Mouse (Mus musculus): ENCODE data around the gene Ccdc58. TPM values are rescaled to one million over a fixed set of nuclear protein-coding genes. Genes with fewer than 3 reads are reported as not detected.
"Not testable (repeated sequence)": the region's sequence is repeated elsewhere in the genome, so short reads cannot be mapped to it uniquely, and the experiment has no call there.

Ccdc58 gene
- 85.6 and 95.9 TPM in 2 replicates for polyA plus RNA-seq (2011; ENCODE audit: insufficient read length, low read depth, missing spikeins)

DNA sequence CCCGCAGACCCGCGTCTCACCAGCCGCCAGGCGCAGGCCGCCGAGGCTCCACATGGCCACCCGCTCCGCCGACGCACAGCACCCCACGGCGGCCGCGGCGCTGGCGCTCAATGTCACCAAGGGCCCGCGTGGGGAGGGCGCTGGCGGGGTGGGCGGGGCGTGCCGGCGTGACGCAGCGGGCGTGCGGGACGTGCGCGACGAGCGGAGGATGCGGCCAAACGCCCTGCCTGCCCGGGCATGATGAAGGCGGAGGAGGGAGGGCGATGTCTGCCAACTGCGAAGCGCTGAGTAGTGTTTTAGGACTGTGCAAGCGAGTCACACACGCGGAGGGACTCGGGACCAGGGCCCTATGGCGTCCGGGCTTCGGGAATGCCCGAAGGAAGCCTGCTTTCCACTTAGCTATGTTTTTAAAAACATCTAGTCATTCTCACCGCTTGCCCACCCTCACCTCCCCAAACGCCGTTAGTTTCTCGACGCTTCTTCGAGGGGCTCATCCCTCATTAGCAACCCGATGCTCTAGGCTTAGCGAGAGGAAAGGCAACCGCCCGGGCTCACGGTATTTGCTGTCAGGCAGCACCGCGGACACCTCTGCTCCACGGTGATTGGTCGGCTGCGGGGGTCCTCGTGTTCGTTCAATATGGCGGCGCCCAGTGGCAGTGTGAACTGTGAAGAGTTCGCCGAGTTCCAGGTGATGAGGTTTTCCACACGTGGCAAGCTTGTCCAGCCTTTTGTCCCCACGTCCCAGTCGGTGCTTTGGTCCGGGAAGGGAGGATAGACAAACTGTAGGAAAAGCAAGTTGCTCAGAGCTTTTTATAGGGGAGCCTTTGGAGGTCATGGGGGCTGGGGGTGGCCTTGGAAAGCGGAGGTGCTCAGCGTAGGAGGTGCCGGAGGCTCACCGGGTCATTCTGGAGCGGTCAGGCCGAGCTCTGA, at the start of gene Ccdc58, which contains the start of gene Fam162a:
Gene Ccdc58 (plus strand): TSS at position 236 of the 930 bp plus-strand sequence.
Gene Fam162a (minus strand): TSS at position 145 of the 930 bp plus-strand sequence.
- TF ChIP-seq CTCF (IDR thresholded peaks at IDR 0.05; ENCODE audit: borderline replicate concordance, insufficient read depth, low read length) (no peak), POLR2A (IDR thresholded peaks at IDR 0.05; ENCODE audit: low read depth, low read length) (peak; percentile 98)
- Histone ChIP-seq H3K4me3 (ENCODE audit: insufficient read depth, low read length) (peak within 1 kb of the TSS; percentile 97), H3K27ac (ENCODE audit: insufficient read depth, low read length) (peak within 1 kb of the TSS; percentile 100), H3K4me1 (ENCODE audit: control insufficient read depth, insufficient read depth, low read length) (0 out of 2 replicates have a peak, but pooled peaks cover 5% of the 10 kb centered on the region)

DNA sequence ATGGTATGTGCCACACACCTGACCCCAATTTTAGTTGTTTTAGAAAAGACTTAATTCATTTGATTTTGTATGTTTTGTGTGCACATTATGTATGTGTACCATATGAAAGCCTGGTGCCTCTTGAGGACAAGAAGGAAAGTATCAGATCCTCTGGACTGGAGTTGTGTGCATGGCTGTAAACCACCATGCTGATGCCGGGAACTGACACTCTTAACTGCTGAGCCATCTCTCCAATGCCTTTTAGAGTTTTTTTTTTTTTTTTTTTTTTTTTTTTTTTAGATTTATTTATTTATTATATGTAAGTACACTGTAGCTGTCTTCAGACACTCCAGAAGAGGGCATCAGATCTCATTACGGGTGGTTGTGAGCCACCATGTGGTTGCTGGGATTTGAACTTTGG, 43.4 kb upstream of the Ccdc58 start:
- H3K4me1 ChIP-seq (ENCODE audit: control insufficient read depth, insufficient read depth, low read length); H3K27ac ChIP-seq (ENCODE audit: insufficient read depth, low read length); H3K4me3 ChIP-seq (ENCODE audit: insufficient read depth, low read length): not testable (repeated sequence)

DNA sequence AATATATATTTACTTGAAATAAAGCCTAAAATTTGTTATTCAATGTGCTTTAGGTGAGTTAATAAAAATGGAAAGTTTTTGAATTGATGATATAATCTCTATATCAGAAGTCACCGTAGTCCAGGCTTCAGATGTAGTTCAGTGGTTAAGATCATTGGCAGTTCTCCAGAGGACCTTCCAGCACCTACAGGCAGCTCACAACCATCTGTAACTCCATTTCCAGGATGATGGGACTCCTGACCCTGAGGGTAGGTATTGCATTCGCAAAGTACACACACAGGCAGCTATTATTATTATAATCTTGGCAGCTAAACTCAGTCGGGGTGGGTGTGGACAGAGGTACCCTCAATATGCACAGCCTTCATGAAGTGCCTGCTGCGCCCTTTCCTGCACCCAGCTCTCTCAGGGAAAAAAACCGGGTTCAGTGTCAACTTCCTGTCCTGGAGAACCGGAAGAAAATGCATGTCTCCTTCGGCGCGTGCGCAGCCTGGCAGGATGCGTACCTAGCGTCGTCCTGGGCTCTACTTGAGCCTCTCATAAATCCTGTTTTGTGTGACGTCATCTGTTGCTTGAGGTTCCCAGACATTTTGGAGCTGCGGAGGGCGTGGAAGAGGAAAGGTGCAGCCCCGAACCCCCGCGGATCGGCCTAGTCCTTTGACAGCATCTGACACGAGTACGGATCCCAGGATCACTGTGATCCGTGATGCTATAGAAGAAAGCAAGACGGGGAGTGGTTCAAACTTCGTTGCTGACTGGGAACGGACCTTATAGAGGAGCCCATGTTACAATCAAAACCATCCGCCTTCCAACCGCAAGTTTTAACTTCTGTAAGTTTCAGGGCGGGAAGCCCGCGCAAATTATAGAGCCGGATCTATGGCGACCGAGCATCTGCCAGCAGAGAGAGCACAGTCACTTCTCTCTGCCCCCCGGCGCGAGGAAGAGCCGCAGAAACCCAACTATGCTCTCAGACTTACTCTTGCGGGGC, 30.6 kb upstream of the Ccdc58 start, which contains the start of gene Wdr5b:
Gene Wdr5b (plus strand): TSS at position 551 of the 985 bp plus-strand sequence.
- 0 out of 2 replicates have a peak, but pooled peaks cover 2% of the 10 kb centered on the region for H3K4me1 ChIP-seq (ENCODE audit: control insufficient read depth, insufficient read depth, low read length)
- TF ChIP-seq CTCF (IDR thresholded peaks at IDR 0.05; ENCODE audit: borderline replicate concordance, insufficient read depth, low read length): no peak
- peak; percentile 59 for TF ChIP-seq POLR2A (IDR thresholded peaks at IDR 0.05; ENCODE audit: low read depth, low read length)
- peak within 1 kb of the TSS; percentile 59 for H3K27ac ChIP-seq (ENCODE audit: insufficient read depth, low read length)
- H3K4me3 ChIP-seq (ENCODE audit: insufficient read depth, low read length): peak within 1 kb of the TSS; percentile 60

DNA sequence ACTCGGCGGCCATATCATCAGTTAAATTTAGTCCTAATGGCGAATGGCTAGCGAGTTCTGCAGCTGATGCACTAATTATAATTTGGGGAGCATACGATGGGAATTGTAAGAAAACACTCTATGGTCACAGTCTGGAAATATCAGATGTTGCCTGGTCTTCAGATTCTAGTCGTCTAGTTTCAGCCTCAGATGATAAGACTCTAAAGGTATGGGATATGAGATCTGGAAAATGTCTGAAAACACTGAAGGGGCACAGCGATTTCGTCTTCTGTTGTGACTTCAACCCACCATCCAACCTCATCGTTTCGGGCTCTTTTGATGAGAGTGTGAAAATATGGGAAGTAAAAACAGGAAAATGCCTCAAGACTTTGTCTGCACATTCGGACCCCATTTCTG, 29.9 kb upstream of the Ccdc58 start:
- Histone ChIP-seq H3K4me3 (ENCODE audit: insufficient read depth, low read length) (peak overlapping the region; percentile 60), H3K27ac (ENCODE audit: insufficient read depth, low read length) (peak overlapping the region; percentile 59), H3K4me1 (ENCODE audit: control insufficient read depth, insufficient read depth, low read length) (0 out of 2 replicates have a peak, but pooled peaks cover 2% of the 10 kb centered on the region)
- TF ChIP-seq POLR2A (IDR thresholded peaks at IDR 0.05; ENCODE audit: low read depth, low read length): no peak; the same call in 1 of the 2 replicates
- no peak for TF ChIP-seq CTCF (IDR thresholded peaks at IDR 0.05; ENCODE audit: borderline replicate concordance, insufficient read depth, low read length)

DNA sequence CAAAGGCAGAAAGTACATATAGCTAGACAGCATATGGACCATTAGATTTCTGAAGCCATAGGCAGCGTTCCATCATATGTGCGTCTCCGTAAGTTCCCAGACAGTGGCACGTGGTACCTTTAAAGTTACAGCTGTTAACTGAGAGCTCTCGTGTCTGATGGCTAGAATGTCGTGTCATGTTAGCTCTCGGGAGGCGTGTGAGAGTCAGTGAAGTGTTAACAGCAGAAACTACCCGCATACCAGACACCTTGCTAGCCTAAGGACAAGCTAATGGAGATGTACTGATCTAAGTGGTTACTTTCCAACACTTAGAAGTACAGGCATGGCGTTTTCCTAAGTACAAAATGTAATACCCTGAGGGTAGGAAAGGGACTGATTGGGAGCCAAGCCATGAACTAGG, 28.4 kb upstream of the Ccdc58 start:
- Histone ChIP-seq H3K4me3 (ENCODE audit: insufficient read depth, low read length) (no peak overlapping the region), H3K4me1 (ENCODE audit: control insufficient read depth, insufficient read depth, low read length) (0 out of 2 replicates have a peak, but pooled peaks cover 2% of the 10 kb centered on the region), H3K27ac (ENCODE audit: insufficient read depth, low read length) (no peak overlapping the region)
- no peak for TF ChIP-seq CTCF (IDR thresholded peaks at IDR 0.05; ENCODE audit: borderline replicate concordance, insufficient read depth, low read length)
- no peak; the same call in 1 of the 2 replicates for TF ChIP-seq POLR2A (IDR thresholded peaks at IDR 0.05; ENCODE audit: low read depth, low read length)

DNA sequence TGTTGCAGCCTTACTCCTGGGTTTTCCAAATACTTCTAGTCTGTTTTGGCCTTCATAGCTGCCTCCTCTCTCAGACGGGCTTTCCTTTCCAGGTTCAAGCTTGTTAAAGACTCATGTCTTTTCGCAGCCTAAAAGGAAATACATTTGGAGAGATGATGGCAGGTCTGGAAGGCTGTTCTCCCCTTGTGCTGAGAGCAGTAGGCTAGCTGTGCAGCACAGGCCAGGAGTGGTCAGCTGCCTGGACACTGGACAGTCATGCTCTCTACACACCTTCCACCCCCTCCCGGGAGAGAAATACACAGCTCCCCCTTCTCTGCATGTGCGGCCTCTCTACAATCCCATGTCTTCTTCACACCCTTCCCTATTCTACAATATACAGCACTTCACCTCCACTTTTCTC, 27.5 kb upstream of the Ccdc58 start:
- Histone ChIP-seq H3K27ac (ENCODE audit: insufficient read depth, low read length) (no peak overlapping the region), H3K4me3 (ENCODE audit: insufficient read depth, low read length) (no peak overlapping the region), H3K4me1 (ENCODE audit: control insufficient read depth, insufficient read depth, low read length) (0 out of 2 replicates have a peak, but pooled peaks cover 2% of the 10 kb centered on the region)
- TF ChIP-seq CTCF (IDR thresholded peaks at IDR 0.05; ENCODE audit: borderline replicate concordance, insufficient read depth, low read length) (no peak), POLR2A (IDR thresholded peaks at IDR 0.05; ENCODE audit: low read depth, low read length) (no peak)

DNA sequence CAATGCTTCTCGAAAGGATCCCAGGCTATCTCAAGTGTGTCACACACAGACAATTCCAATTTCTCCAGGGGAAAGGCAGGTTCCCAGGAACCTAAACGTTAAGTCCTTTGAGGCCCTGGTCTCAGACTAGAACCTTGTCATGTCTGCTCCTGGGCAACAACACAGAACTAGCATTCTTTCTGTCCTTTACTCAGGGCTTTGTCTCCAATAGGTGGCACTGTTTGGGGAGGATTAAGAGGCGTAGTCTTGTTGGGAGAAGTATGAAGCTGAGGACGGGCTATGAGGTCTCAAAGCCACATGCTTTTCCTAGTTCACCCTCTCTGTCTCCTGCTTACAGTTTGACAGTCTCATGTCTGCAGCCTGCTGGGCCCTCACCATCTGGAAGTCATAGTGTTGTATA, 23.9 kb upstream of the Ccdc58 start:
- Histone ChIP-seq H3K4me3 (ENCODE audit: insufficient read depth, low read length) (no peak overlapping the region), H3K27ac (ENCODE audit: insufficient read depth, low read length) (no peak overlapping the region), H3K4me1 (ENCODE audit: control insufficient read depth, insufficient read depth, low read length) (no peaks in the 10 kb centered on the region)
- no peak for TF ChIP-seq CTCF (IDR thresholded peaks at IDR 0.05; ENCODE audit: borderline replicate concordance, insufficient read depth, low read length)

DNA sequence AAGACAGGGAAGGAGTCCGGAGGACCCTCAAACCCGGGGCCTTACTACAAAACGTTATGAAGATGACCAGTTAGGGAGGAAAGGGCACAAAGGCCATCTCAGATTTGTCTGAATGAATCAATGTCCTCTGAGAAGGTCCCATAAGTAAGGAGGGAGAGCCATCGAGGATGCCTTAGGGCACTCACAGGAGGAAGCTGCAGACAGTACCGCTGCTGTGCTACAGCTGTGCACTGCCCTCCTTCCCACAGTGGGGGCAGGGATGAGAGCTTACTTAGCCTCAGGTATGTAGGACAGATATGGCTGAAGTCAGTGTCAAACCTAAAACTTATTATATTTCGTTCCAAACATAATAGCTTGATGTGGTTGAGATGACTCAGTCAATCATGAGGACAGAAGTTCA, 20.0 kb upstream of the Ccdc58 start:
- no peak for TF ChIP-seq POLR2A (IDR thresholded peaks at IDR 0.05; ENCODE audit: low read depth, low read length)
- TF ChIP-seq CTCF (IDR thresholded peaks at IDR 0.05; ENCODE audit: borderline replicate concordance, insufficient read depth, low read length): no peak
- Histone ChIP-seq H3K27ac (ENCODE audit: insufficient read depth, low read length) (no peak overlapping the region), H3K4me3 (ENCODE audit: insufficient read depth, low read length) (no peak overlapping the region), H3K4me1 (ENCODE audit: control insufficient read depth, insufficient read depth, low read length) (no peaks in the 10 kb centered on the region)

DNA sequence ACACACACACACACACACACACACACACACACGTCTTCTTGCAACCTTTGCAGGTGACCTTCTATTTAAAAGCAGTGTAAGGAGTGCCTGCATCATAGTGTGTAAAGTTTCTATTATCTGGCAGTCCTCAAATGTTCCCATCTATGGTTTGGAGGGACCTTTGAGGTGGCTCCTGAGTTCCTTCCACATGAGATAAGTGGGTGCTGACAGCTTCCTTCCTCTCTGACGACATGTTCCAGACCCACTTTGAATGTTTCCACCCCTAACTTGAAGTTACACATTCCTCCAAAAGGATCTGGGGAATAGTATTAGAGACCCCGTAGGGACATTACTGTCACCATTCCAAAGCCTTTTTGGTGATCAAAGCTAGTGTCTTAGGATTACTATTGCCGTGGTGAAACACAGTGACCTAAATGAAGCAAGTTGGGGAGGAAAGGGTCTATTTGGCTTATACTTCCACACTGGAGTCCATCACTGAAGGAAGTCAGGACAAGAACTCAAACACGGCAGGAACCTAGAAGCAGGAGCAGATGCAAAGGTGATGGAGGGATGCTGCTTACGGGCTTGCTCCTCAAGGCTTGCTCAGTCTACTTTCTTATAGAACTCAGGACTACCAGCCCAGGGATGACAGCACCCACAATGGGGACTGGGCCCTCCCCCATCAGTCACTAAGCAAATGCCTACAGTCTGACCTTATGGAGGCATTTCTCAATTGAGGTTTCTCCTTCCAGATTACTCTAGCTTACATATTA, 17.8 kb upstream of the Ccdc58 start:
- TF ChIP-seq CTCF (IDR thresholded peaks at IDR 0.05; ENCODE audit: borderline replicate concordance, insufficient read depth, low read length) (no peak), POLR2A (IDR thresholded peaks at IDR 0.05; ENCODE audit: low read depth, low read length) (no peak)
- Histone ChIP-seq H3K4me3 (ENCODE audit: insufficient read depth, low read length) (no peak overlapping the region), H3K27ac (ENCODE audit: insufficient read depth, low read length) (no peak overlapping the region), H3K4me1 (ENCODE audit: control insufficient read depth, insufficient read depth, low read length) (no peaks in the 10 kb centered on the region)
